Mouse (Mus musculus): Measurements from ENCODE around the gene Tmem170. TPM values are rescaled to one million over a fixed set of nuclear protein-coding genes. Genes with fewer than 3 reads are reported as not detected.

Tmem170 gene
- polyA plus RNA-seq, 1 experiment, result not detected

DNA sequence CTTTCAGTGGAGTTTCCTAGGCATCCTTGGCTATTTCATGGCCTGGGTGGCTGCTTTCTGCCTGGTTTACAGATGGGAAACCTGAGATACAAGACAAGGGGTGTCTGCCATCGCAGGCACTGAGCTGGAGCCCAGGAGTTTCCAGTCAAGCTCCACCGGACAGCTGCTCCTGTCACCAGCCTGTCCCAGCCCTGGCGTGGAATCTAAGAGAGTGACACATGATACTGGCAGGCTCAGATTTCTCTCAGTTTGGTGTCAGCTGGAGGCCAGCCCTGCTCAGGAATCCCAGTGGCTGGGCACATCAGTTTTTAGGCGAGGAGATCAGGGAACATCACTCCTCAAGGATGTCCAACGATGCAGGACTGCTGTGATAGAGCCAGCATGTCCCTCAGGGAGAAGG, 25.5 kb upstream of the Tmem170 start:
- H3K4me1 ChIP-seq, result no peaks in the 10 kb centered on the region
- H3K9me3 ChIP-seq, result no peaks in the 10 kb centered on the region
- H3K27me3 ChIP-seq (replicated peaks), result peaks cover 44% of the 10 kb centered on the region
- no peaks in the 10 kb centered on the region for H3K36me3 ChIP-seq (replicated peaks; ENCODE audit: low read length)
- no peak overlapping the region for H3K4me3 ChIP-seq (replicated peaks)
- TF ChIP-seq FLI1 (IDR thresholded peaks at IDR 0.05; ENCODE audit: low read length) (no peak), GATA1 (IDR thresholded peaks at IDR 0.05; ENCODE audit: borderline replicate concordance, low read length) (no peak)

GRCm38 (mm10) chr8:111898586-111898985, 22.0 kb upstream of the Tmem170 start:
- TF ChIP-seq FLI1 (IDR thresholded peaks at IDR 0.05; ENCODE audit: low read length) (no peak), GATA1 (IDR thresholded peaks at IDR 0.05; ENCODE audit: borderline replicate concordance, low read length) (no peak)

GRCm38 (mm10) chr8:111894955-111895354, 18.4 kb upstream of the Tmem170 start:
- Histone ChIP-seq H3K9me3 (peaks cover 17% of the 10 kb centered on the region), H3K27me3 (replicated peaks) (peaks cover 30% of the 10 kb centered on the region), H3K4me1 (peaks cover 28% of the 10 kb centered on the region), H3K4me3 (replicated peaks) (no peak overlapping the region), H3K36me3 (replicated peaks; ENCODE audit: low read length) (no peaks in the 10 kb centered on the region)
- no peak for TF ChIP-seq FLI1 (IDR thresholded peaks at IDR 0.05; ENCODE audit: low read length)
- no peak for TF ChIP-seq GATA1 (IDR thresholded peaks at IDR 0.05; ENCODE audit: borderline replicate concordance, low read length)

More at GRCm38 (mm10) chr8:111898586-111898985, 22.0 kb upstream of the Tmem170 start:
- peaks cover 40% of the 10 kb centered on the region for H3K27me3 ChIP-seq (replicated peaks)
- no peak overlapping the region for H3K4me3 ChIP-seq (replicated peaks)
- H3K4me1 ChIP-seq, result 0 out of 2 replicates have a peak, but pooled peaks cover 4% of the 10 kb centered on the region
- H3K36me3 ChIP-seq (replicated peaks; ENCODE audit: low read length), result no peaks in the 10 kb centered on the region
- H3K9me3 ChIP-seq, result peaks cover 4% of the 10 kb centered on the region

- H3K36me3 ChIP-seq (replicated peaks; ENCODE audit: low read length), result peaks cover 3% of the 10 kb centered on the region
- TF ChIP-seq FLI1 (IDR thresholded peaks at IDR 0.05; ENCODE audit: low read length) (no peak), GATA1 (IDR thresholded peaks at IDR 0.05; ENCODE audit: borderline replicate concordance, low read length) (no peak)
- peaks cover 38% of the 10 kb centered on the region for H3K27me3 ChIP-seq (replicated peaks)
- H3K9me3 ChIP-seq, result peaks cover 33% of the 10 kb centered on the region
- no peak overlapping the region for H3K4me3 ChIP-seq (replicated peaks)
- peaks cover 46% of the 10 kb centered on the region for H3K4me1 ChIP-seq
Measured at GRCm38 (mm10) chr8:111892615-111893014, 16.1 kb upstream of the Tmem170 start.

GRCm38 (mm10) chr8:111891983-111892382, 15.4 kb upstream of the Tmem170 start:
- TF ChIP-seq GATA1 (IDR thresholded peaks at IDR 0.05; ENCODE audit: borderline replicate concordance, low read length), result no peak
- no peak for TF ChIP-seq FLI1 (IDR thresholded peaks at IDR 0.05; ENCODE audit: low read length)
- H3K4me1 ChIP-seq, result peaks cover 51% of the 10 kb centered on the region
- peaks cover 3% of the 10 kb centered on the region for H3K36me3 ChIP-seq (replicated peaks; ENCODE audit: low read length)
- H3K9me3 ChIP-seq, result peaks cover 33% of the 10 kb centered on the region
- peak overlapping the region; percentile 7 for H3K4me3 ChIP-seq (replicated peaks)
- peaks cover 38% of the 10 kb centered on the region for H3K27me3 ChIP-seq (replicated peaks)

- H3K4me1 ChIP-seq, result peaks cover 61% of the 10 kb centered on the region
- H3K9me3 ChIP-seq, result peaks cover 33% of the 10 kb centered on the region
- peaks cover 3% of the 10 kb centered on the region for H3K36me3 ChIP-seq (replicated peaks; ENCODE audit: low read length)
- H3K27me3 ChIP-seq (replicated peaks), result peaks cover 30% of the 10 kb centered on the region
- TF ChIP-seq GATA1 (IDR thresholded peaks at IDR 0.05; ENCODE audit: borderline replicate concordance, low read length) (no peak), FLI1 (IDR thresholded peaks at IDR 0.05; ENCODE audit: low read length) (no peak)
- peak overlapping the region; percentile 85 for H3K4me3 ChIP-seq (replicated peaks)
Measured at GRCm38 (mm10) chr8:111890911-111891303, 14.4 kb upstream of the Tmem170 start.

DNA sequence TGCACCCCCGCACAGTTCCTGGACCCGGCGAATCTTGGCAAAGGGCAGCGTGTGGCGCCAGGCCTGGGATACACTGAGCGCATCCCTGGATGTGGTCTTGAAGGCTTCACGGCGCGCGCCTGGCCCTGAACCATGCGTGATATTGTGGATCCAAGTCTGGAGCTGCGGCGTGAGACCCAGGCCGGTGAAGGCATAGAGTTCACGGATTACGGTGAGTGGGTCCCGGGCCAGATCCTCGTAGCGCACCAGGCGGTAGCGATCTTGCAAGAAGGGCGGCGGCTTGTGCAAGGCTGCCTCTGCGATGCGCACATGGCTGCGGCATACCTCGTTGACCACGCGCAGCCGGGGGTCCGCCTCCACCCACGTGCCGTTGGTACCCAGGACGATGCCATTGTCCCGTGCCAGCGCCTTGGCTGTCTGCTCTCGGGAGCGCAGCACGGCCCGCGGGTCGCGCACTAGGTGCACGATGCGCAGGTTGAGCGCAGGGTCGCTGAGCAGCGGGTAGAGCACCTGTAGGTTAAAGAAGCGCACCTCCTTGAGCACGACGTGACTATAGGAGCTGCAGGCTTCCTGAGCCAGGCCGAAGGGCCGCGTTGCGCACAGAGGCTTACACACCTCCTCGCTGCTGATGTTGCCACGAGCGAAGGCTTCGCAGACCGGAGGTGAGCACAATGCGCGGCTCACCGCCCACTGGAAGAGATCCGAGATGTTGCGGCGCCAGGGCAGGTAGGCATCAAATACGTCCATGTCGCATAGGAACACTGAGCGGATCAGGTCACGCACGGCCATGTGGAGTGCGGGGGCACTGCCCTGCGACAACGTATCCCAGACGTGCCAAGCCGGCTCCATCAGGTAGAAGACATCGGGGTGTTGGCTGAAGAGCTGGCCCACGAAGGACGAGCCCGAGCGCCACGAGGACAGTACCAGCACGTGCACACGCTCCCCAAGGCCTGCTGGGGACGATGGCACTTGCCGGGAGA, 13.7 kb upstream of the Tmem170 start:
- Histone ChIP-seq H3K36me3 (replicated peaks; ENCODE audit: low read length) (peaks cover 3% of the 10 kb centered on the region), H3K4me1 (peaks cover 65% of the 10 kb centered on the region), H3K27me3 (replicated peaks) (peaks cover 29% of the 10 kb centered on the region), H3K9me3 (peaks cover 33% of the 10 kb centered on the region), H3K4me3 (replicated peaks) (peak overlapping the region; percentile 85)
- TF ChIP-seq GATA1 (IDR thresholded peaks at IDR 0.05; ENCODE audit: borderline replicate concordance, low read length) (no peak), FLI1 (IDR thresholded peaks at IDR 0.05; ENCODE audit: low read length) (no peak)

GRCm38 (mm10) chr8:111888091-111888650, 11.6 kb upstream of the Tmem170 start:
- Histone ChIP-seq H3K4me3 (replicated peaks) (peak overlapping the region; percentile 31), H3K4me1 (peaks cover 66% of the 10 kb centered on the region), H3K36me3 (replicated peaks; ENCODE audit: low read length) (peaks cover 3% of the 10 kb centered on the region), H3K27me3 (replicated peaks) (peaks cover 26% of the 10 kb centered on the region), H3K9me3 (peaks cover 28% of the 10 kb centered on the region)
- no peak for TF ChIP-seq FLI1 (IDR thresholded peaks at IDR 0.05; ENCODE audit: low read length)
- no peak for TF ChIP-seq GATA1 (IDR thresholded peaks at IDR 0.05; ENCODE audit: borderline replicate concordance, low read length)

GRCm38 (mm10) chr8:111887479-111887878, 10.9 kb upstream of the Tmem170 start:
- H3K4me1 ChIP-seq, result peaks cover 63% of the 10 kb centered on the region
- H3K9me3 ChIP-seq, result peaks cover 28% of the 10 kb centered on the region
- H3K36me3 ChIP-seq (replicated peaks; ENCODE audit: low read length), result peaks cover 3% of the 10 kb centered on the region
- H3K27me3 ChIP-seq (replicated peaks), result peaks cover 25% of the 10 kb centered on the region
- TF ChIP-seq GATA1 (IDR thresholded peaks at IDR 0.05; ENCODE audit: borderline replicate concordance, low read length), result no peak
- no peak for TF ChIP-seq FLI1 (IDR thresholded peaks at IDR 0.05; ENCODE audit: low read length)
- no peak overlapping the region for H3K4me3 ChIP-seq (replicated peaks)

GRCm38 (mm10) chr8:111883615-111884014, 7.1 kb upstream of the Tmem170 start:
- no peak overlapping the region for H3K4me3 ChIP-seq (replicated peaks)
- TF ChIP-seq FLI1 (IDR thresholded peaks at IDR 0.05; ENCODE audit: low read length), result no peak
- H3K36me3 ChIP-seq (replicated peaks; ENCODE audit: low read length), result no peaks in the 10 kb centered on the region
- H3K9me3 ChIP-seq, result peaks cover 6% of the 10 kb centered on the region; the same call in 1 of the 2 replicates
- no peaks in the 10 kb centered on the region for H3K27me3 ChIP-seq (replicated peaks)
- peaks cover 43% of the 10 kb centered on the region for H3K4me1 ChIP-seq
